Mouse (Mus musculus) gastrocnemius, adult 2 months (tissue): ENCODE data around the gene Abcb4. TPM values are rescaled to one million over a fixed set of nuclear protein-coding genes. Genes with fewer than 3 reads are reported as not detected.
A peak's percentile ranks its signal among the peaks of the same experiment; 100 is the strongest.
"Not testable (repeated sequence)": the region's sequence is repeated elsewhere in the genome, so short reads cannot be mapped to it uniquely, and the experiment has no call there.

Source experiments
- DNase-seq: peaks from one replicate; pipeline ENCODE4 v3.0.0; 2022
- H3K27ac ChIP-seq: fragments of 200-600 bp; 2 replicates; pipeline ENCODE4 v1.8.1; 2022; ENCODE audit warnings: mild to moderate bottlenecking
- H3K4me3 ChIP-seq: fragments of 200-600 bp; 2 replicates; pipeline ENCODE4 v1.8.1; 2022; ENCODE audit warnings: mild to moderate bottlenecking, moderate library complexity
- CTCF ChIP-seq: fragments of 200-600 bp; IDR thresholded peaks from 2 replicates; pipeline ENCODE4 v1.8.1; 2022; ENCODE audit warnings: antibody characterized with exemption, mild to moderate bottlenecking, moderate library complexity
- intact Hi-C: fragments of 180-260 bp; cut with DNase I; formaldehyde crosslinking; loops from one replicate; pipeline ENCODE4 v1.15.1; 2025
- total RNA-seq, 2 experiments: library from RNA; stranded (reverse); gene quantifications; 2 replicates each; pipeline ENCODE4 v1.2.3; 2021

Gene Abcb4
- total RNA-seq, 2 experiments from 2014 or later = 93.8 to 94.7 TPM

DNA sequence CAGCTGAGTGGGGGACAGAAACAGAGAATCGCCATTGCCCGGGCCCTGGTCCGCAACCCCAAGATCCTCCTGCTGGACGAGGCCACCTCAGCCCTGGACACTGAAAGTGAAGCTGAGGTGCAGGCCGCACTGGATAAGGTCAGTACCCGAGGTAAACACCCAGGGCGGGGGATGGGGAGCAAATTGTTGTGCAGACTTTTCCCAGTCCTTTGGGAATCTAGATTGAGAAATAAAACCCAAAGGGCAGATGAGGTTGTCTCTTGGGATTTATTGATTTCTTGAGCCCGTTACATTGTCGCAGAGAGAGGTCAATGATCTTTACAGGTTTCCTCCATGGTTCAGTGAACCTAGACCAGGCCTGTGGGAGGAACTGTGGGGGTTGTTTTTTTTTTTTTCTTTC is 34.9 kb downstream of the Abcb4 start:
- no peak overlapping the region for H3K4me3 ChIP-seq
- DNase-seq = no peak
- TF ChIP-seq CTCF = no peak
- intact Hi-C loops = no loop called here
- no peak overlapping the region for H3K27ac ChIP-seq

DNA sequence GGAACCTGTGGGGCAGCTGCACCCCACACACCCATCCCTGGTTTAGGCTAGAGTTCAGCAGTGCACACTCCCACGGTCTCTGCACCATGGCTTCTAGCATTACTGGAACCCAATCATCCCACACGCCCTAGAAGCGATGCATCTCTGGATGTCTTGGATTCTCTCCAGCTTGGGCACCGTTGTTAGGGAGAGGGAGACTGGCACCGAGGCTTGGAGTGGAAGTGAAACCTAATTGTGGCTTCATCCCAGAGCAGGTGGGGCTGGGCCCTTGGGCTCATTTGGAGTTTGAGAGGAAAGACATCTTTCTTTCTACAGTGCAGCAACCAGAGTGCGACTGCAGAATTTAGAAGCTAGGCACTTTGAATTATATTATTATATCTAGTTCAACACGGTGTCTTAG is 44.4 kb downstream of the Abcb4 start:
- TF ChIP-seq CTCF = no peak
- intact Hi-C loops = loop anchor here (5.0 kb wide), 1 partner anchor 36 kb away; no protein-coding TSS in a partner anchor
- Histone ChIP-seq H3K4me3 (no peak overlapping the region), H3K27ac (no peak overlapping the region)
- peak; percentile 32 for DNase-seq

DNA sequence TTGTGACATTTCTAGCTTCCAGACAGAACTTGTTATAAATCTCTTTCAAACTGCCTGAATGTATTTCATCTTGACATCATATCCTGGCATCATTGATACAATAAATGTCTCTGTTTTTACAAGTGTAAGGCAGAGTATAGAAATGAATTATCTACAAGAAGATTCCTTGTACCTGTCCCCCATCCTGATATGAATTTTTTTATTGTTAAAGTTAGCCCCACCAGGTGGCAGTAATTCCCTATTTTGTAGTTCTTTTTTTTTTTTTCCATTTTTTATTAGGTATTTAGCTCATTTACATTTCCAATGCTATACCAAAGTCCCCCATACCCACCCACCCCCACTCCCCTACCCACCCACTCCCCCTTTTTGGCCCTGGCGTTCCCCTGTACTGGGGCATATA is 47.7 kb downstream of the Abcb4 start:
- not testable (repeated sequence) for H3K4me3 ChIP-seq, DNase-seq
- peak overlapping the region; percentile 71 for H3K27ac ChIP-seq
- peak; percentile 43; the same call in 1 of the 2 replicates for TF ChIP-seq CTCF
- intact Hi-C loops = loop anchor here (5.0 to 10.0 kb wide), 2 partner anchors 114 to 171 kb away; no protein-coding TSS in a partner anchor

DNA sequence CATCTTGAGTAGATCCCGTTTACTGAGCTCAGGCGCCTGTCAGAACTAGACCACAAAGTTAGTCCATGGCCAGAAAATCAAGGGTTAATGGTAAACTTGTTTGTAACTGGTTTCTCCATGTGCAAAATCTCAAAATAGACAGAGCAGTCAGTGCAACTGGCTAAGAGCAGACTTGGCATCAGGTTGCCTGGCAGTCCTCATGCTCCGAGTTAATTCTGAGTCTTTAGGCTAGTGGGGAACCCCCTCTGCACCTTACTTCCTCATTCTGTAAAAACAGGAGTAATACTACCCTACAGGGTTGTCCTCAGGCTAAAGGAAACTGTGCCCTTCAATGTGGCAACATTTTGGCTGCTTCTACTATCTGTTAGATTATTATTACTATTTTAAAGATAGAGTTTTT is 50.3 kb downstream of the Abcb4 start:
- no peak for TF ChIP-seq CTCF
- peak; percentile 77 for DNase-seq
- H3K27ac ChIP-seq = peak overlapping the region; percentile 86
- intact Hi-C loops = loop anchor here (5.0 to 10.0 kb wide), 2 partner anchors 111 to 168 kb away; no protein-coding TSS in a partner anchor
- H3K4me3 ChIP-seq = no peak overlapping the region; the same call in 1 of the 2 replicates

DNA sequence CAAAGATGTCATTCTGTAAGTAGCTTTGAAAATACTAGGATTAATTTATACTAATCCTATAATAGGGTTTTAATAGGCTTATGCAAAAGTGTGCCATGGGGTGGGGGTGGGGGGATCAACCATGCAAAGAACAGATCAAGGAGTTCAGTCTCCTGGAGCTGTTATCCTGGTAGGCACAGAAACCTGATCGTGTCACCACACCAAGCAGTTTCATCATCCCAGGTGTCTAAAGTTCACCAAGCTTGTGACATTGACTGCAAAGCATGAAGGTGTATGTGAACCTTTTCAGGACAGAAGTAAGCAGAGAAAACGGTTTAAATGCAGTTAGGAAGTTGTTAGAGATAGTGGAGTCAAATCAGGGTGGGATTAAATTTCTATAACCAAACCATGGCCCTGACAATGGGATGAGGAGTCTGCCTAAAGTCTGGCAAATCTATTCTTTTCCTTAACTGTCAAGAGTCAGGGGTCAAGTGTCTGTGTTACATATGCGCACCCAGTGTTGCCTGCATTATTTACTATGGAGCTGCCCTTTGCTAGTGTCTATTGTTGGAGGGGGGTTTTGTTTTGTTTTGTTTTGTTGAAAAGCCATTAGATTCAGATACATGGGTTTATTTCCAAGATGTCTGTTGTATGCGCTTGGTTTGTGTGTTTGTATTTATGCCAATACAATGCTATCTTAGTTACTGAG is 54.0 kb downstream of the Abcb4 start:
- peak overlapping the region; percentile 65 for H3K27ac ChIP-seq
- intact Hi-C loops = loop anchor here (10.0 kb wide), 1 partner anchor 107 kb away; no protein-coding TSS in a partner anchor
- no peak overlapping the region for H3K4me3 ChIP-seq
- DNase-seq = peak; percentile 25
- TF ChIP-seq CTCF = no peak

DNA sequence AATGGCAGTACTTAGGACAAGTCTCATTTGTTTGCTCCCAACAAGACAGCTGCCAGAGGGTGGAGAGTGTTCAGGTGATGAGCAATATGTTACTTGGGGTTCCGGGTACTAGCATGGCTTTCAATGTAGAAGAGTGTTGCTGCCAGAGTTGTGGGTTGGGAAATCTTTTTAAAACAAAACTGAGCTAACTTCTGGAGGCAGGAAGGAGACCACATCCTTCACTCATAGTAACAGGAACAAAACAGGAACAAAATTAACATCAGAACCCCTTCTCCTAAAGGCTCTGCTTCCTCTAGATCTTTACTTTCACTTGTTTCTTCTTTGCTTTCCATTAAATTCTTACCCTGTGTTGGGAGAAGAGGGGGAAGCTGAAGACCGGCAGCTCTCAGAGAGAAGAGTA is 60.1 kb downstream of the Abcb4 start:
- no peak for DNase-seq
- TF ChIP-seq CTCF = no peak
- intact Hi-C loops = no loop called here

DNA sequence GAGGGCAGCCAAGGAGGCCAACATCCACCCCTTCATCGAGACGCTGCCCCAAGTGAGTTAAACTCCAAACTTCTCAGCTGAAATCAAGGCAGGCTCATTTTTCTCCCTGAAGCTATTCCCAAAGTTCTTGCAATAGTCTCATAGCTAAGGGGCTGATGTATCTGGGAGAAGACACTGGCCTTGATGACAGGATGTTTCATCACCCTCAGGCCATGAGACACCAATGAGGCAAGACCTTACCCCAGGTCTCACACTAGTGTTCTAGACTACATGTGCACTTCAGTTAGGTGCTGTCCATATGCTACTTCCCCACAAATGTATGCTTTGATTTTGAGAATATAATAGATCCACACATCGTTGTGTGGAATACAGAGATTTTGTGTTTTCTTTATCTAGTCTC is 62.0 kb downstream of the Abcb4 start:
- no peak for DNase-seq
- no peak overlapping the region for H3K4me3 ChIP-seq
- no peak for TF ChIP-seq CTCF
- H3K27ac ChIP-seq = no peak overlapping the region
- intact Hi-C loops = no loop called here

More for the DNA sequence above, 60.1 kb downstream of the Abcb4 start:
- Histone ChIP-seq H3K27ac (no peak overlapping the region), H3K4me3 (no peak overlapping the region)

DNA sequence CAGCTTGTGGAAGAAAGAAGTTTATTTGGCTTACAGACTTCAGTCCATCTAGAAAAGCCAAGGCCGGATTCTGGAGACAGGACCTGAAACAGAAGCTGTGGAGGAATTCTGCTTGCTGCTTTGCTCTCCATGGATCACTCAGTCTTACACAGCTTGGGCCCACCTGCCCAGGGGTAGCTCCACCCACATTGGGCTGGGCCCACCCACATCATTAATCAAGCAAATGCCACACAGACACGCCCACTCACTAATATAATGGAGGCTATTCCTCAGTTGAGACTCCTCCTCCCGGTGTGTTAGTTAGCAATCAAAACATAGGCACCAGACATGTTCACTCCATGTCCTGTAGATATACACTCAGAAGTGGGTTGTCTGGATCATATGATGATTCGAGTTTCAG is 67.0 kb downstream of the Abcb4 start:
- no peak for DNase-seq
- intact Hi-C loops = no loop called here
- TF ChIP-seq CTCF = no peak
- no peak overlapping the region for H3K4me3 ChIP-seq
- no peak overlapping the region for H3K27ac ChIP-seq

DNA sequence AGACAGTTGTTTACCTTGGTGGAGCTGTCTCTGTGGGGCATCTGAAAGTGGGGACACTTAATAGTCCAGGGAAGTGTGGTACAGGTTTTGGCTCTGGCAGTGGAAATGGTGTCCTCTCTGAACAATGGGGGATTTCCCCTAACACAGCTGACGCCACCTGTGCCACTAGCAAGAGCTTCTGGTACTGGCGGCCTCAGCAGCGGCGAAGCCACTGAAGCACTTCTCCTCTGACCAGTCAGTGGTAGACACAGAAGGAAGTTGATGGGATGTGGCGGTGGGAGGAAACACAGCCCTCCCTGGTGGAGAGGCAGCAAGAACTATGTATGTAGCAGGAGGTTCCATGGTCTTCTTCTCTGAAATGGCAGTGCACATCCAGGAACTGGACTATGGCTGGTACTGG is 71.0 kb downstream of the Abcb4 start:
- intact Hi-C loops = no loop called here
- Histone ChIP-seq H3K27ac (no peak overlapping the region), H3K4me3 (no peak overlapping the region)
- no peak for DNase-seq
- no peak for TF ChIP-seq CTCF

DNA sequence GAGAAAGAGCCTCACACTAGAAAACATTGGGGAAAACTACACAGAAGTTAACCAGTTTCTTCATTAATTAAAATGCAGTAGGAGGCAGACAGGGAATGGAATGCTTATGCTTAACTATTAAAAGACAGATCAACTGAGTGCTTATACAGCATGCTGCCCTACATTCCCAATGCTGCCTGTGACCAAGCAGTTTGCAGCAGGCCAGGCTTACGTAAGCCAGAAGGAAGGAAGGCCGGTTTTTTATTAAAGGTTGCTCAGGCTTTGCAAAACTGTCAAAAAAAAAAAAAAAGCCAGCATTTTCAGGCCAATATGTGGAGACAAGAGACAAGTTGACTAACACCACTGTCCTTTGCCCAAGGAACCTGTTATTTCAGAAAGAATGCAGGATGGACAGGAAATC is 77.2 kb downstream of the Abcb4 start:
- no peak overlapping the region for H3K27ac ChIP-seq
- intact Hi-C loops = no loop called here
- no peak for DNase-seq
- no peak for TF ChIP-seq CTCF
- no peak overlapping the region for H3K4me3 ChIP-seq

DNA sequence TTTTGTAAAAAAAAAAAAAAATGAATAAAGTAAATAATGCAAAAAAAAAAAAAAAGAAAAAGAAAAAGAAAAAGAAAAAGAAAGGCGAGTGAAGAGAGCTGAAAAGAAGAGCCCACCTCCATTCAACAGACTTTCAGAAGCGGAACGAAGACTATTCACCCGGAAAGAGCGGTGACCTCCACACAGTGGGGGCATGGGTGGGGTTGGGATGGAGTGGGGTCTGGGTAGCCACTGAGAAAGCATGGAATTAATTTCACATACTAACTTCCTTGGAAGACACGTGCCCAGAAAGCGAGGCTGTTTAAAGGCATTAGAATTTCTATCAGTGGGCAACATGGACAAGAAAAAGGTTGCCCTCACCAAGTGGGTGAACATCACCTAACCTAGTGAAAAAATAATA is 78.8 kb downstream of the Abcb4 start:
- H3K4me3 ChIP-seq = no peak overlapping the region
- intact Hi-C loops = no loop called here
- no peak for DNase-seq
- no peak for TF ChIP-seq CTCF
- no peak overlapping the region for H3K27ac ChIP-seq

DNA sequence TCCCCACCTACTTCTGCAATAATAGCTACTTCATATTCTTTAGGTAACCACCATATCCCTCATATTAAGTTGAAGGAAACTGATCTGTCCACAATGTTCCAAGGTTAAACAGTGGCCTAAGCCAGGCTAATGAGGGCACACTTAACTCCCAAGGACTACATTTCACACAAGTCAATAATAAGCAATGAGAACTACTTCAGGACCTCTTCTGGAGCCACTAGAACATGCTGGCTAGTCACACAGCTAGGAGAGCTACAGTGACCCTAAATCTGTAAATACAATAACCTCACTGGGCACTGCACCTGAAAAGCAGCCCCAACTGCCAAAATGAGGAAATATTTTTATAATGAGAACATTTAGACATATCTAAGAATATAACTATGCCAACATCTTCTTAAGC is 81.2 kb downstream of the Abcb4 start:
- TF ChIP-seq CTCF = no peak
- intact Hi-C loops = no loop called here
- Histone ChIP-seq H3K4me3 (no peak overlapping the region), H3K27ac (no peak overlapping the region)
- DNase-seq = no peak

DNA sequence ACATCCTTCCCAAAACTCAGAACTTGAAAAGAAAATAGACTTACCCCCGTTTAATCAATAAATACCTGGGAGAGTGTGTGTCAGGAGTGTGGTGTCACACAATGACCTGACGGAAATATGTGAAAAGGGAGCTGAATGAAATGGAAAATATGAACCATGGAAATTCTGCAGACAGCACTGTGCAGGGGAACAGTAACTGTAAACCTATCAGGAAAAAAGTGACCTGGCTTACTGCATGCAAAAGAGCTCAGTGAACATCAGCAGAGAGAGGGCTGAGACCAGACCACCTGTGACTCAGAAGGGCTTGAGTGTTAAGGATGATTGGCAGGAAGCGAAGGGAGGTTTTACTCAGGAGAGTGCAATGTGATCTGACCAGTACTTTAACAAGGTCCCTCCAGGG is 92.0 kb downstream of the Abcb4 start:
- no peak overlapping the region for H3K27ac ChIP-seq
- no peak overlapping the region for H3K4me3 ChIP-seq
- DNase-seq = no peak
- intact Hi-C loops = no loop called here
- TF ChIP-seq CTCF = no peak

DNA sequence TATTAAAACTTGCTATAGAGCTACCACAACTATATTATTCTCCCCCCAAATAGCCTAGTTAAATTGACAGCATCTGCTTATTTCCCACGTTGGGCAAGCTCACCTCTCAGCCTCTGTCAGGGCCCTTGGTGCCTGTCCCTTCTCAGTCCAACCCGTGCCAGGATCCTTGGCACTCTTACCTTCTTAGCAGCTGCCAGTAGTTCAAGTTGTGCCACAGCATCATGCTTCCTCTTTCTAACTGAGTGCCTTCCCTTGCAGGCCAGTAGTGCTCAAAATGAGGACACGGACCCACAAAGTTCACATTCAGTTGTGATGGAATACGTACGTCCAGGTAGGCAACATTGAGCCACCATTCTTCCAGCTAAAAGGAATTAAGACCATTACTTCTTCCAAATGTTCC is 94.4 kb downstream of the Abcb4 start:
- no peak for TF ChIP-seq CTCF
- DNase-seq = peak; percentile 22
- Histone ChIP-seq H3K4me3 (no peak overlapping the region), H3K27ac (no peak overlapping the region)
- intact Hi-C loops = no loop called here
